Comparison of ENCODE assay signal across 28 mouse cellular contexts in genomic region chr6:78841261-78841660, GRCm38 (mm10).
"Had no signal": no experiment of that assay in that cellular context is flagged by ENCODE, and none has a peak within 500 bp of the region (broad histone marks: within the 10 kb centered on the region; RNA-seq: fewer than 3 reads in every experiment).

No protein-coding gene starts in this region.

- H3K36me3 ChIP-seq: limb, embryonic 10.5 days; limb, embryonic 12.5 days; limb, embryonic 13.5 days; limb, embryonic 15.5 days; liver, embryonic 12.5 days; liver, embryonic 13.5 days; liver, embryonic 15.5 days; lung, embryonic 15.5 days; midbrain, embryonic 10.5 days; midbrain, embryonic 12.5 days; midbrain, embryonic 13.5 days; midbrain, embryonic 15.5 days; neural tube, embryonic 12.5 days; neural tube, embryonic 13.5 days had no signal

- H3K9ac ChIP-seq: limb, embryonic 12.5 days; limb, embryonic 13.5 days; limb, embryonic 15.5 days; liver, embryonic 12.5 days; liver, embryonic 13.5 days; liver, embryonic 14.5 days; liver, embryonic 15.5 days; liver, postnatal 0 days; lung, embryonic 14.5 days; lung, embryonic 15.5 days; midbrain, embryonic 12.5 days; midbrain, embryonic 13.5 days; midbrain, embryonic 15.5 days; neural tube, embryonic 12.5 days; neural tube, embryonic 13.5 days had no signal

- H3K4me1 ChIP-seq: limb, embryonic 10.5 days; limb, embryonic 12.5 days; limb, embryonic 13.5 days; limb, embryonic 15.5 days; liver, embryonic 12.5 days; liver, embryonic 13.5 days; liver, embryonic 15.5 days; lung, embryonic 15.5 days; megakaryocyte, embryonic 14.5 days; midbrain, embryonic 10.5 days; midbrain, embryonic 12.5 days; midbrain, embryonic 13.5 days; midbrain, embryonic 15.5 days; neural tube, embryonic 12.5 days; neural tube, embryonic 13.5 days had no signal

- H3K4me3 ChIP-seq: limb, embryonic 10.5 days; limb, embryonic 12.5 days; limb, embryonic 13.5 days; limb, embryonic 15.5 days; liver, embryonic 12.5 days; liver, embryonic 13.5 days; liver, embryonic 15.5 days; lung, embryonic 15.5 days; megakaryocyte, embryonic 14.5 days; midbrain, embryonic 10.5 days; midbrain, embryonic 12.5 days; midbrain, embryonic 13.5 days; midbrain, embryonic 15.5 days; myocyte; neural tube, embryonic 12.5 days; neural tube, embryonic 13.5 days had no signal

- H3K27ac ChIP-seq: limb, embryonic 10.5 days; limb, embryonic 12.5 days; limb, embryonic 13.5 days; limb, embryonic 15.5 days; liver, embryonic 12.5 days; liver, embryonic 13.5 days; liver, embryonic 14.5 days; liver, embryonic 15.5 days; lung, embryonic 15.5 days; macrophage; midbrain, embryonic 10.5 days; midbrain, embryonic 12.5 days; midbrain, embryonic 13.5 days; midbrain, embryonic 15.5 days; neural tube, embryonic 12.5 days; neural tube, embryonic 13.5 days had no signal

- DNase-seq: left cerebral cortex, postnatal 4 days; liver; liver, embryonic 13.5 days; liver, postnatal 0 days; lung, adult 18-20 months; lung, adult 2 months; lung, embryonic 14.5 days; lung, postnatal 10 days; lung, postnatal 14 days; lung, postnatal 36 days; midbrain, embryonic 14.5 days had no signal

- H3K9me3 ChIP-seq: limb, embryonic 10.5 days; limb, embryonic 12.5 days; limb, embryonic 13.5 days; limb, embryonic 15.5 days; liver, embryonic 12.5 days; liver, embryonic 13.5 days; liver, embryonic 15.5 days; lung, embryonic 15.5 days; megakaryocyte, embryonic 14.5 days; midbrain, embryonic 10.5 days; midbrain, embryonic 12.5 days; midbrain, embryonic 13.5 days; midbrain, embryonic 15.5 days; neural tube, embryonic 12.5 days; neural tube, embryonic 13.5 days had no signal
